Mouse (Mus musculus) megakaryocyte, embryonic 14.5 days (primary cell): Measurements from ENCODE around the gene 1600012H06Rik.
"Not testable (repeated sequence)": the region's sequence is repeated elsewhere in the genome, so short reads cannot be mapped to it uniquely, and the experiment has no call there.

Experiments
- FLI1 ChIP-seq: IDR thresholded peaks from 2 replicates; pipeline ENCODE4 v1.6.1; 2012; ENCODE audit warnings: low read length, inconsistent platforms, mixed read lengths
- GATA1 ChIP-seq: IDR thresholded peaks from 3 replicates; pipeline ENCODE4 v1.6.1; 2012; ENCODE audit warnings: mixed read lengths, low read length, inconsistent platforms, borderline replicate concordance

DNA sequence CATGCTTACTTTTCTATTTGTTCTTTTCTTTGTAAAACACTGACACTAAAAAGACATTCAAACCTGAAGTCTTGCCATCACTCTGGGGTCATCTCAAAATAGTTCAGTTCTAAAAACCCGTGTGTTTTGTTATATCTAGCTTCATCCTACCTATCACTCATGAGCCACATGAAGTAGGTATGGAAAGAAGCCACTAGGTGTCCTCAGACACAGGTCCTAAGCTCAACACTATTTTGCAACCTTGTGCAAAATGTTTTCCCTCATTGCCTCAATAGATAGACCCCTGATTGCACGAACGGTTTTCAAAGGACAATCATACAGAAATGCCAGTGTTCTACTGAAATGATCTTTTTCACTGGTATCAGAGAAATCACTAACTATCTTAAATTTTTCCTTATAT lies 66.1 kb downstream of the 1600012H06Rik start:
- TF ChIP-seq GATA1, FLI1: not testable (repeated sequence)
